Mouse (Mus musculus) ES-E14 (cell line): ENCODE measurements around the gene Slamf1.

Experiments
- CHD2 ChIP-seq: IDR thresholded peaks from 2 replicates; pipeline ENCODE4 v1.6.1; 2014; ENCODE audit warnings: mild to moderate bottlenecking, low read depth, low read length, inconsistent platforms
- MAFK ChIP-seq: IDR thresholded peaks from 2 replicates; pipeline ENCODE4 v1.6.1; 2014; ENCODE audit warnings: mild to moderate bottlenecking, low read depth, low read length, inconsistent platforms; ENCODE audit not compliant: insufficient read depth
- ZC3H11A ChIP-seq: IDR thresholded peaks from 2 replicates; pipeline ENCODE4 v1.6.1; 2012; ENCODE audit warnings: low read depth, mild to moderate bottlenecking, inconsistent platforms, low read length, borderline replicate concordance

DNA sequence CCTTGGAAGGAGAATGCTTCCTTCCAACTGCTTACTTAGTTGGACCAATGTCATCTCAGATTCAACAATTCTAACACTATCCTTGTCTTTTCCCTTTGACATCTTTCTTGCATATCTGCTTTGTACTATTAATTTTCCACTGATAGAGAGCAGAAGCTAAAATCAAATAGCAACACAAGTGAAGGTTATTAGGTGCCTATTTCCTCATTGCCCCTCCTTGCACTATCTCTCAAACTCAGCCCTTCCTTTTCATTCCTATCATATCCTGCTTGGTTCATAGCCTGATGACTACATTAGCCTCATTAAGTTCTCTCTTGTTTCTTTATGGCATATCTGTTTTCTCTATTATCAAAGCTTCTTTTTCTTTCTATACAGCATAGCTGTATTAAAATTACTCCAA is 81.3 kb downstream of the Slamf1 start:
- TF ChIP-seq ZC3H11A, result no peak
- TF ChIP-seq CHD2, result no peak
- no peak for TF ChIP-seq MAFK
